In genomic region chr11:10872267-10872666, GRCm38 (mm10) we compare ENCODE assay signal across 18 mouse cellular contexts.
"Had no signal": no experiment of that assay in that cellular context is flagged by ENCODE, and none has a peak within 500 bp of the region (broad histone marks: within the 10 kb centered on the region; RNA-seq: fewer than 3 reads in every experiment).

No protein-coding gene starts in this region.

- H3K27ac ChIP-seq: liver, embryonic 14.5 days; midbrain, embryonic 10.5 days; midbrain, embryonic 12.5 days; neural tube, embryonic 12.5 days had no signal

- H3K9me3 ChIP-seq: midbrain, embryonic 10.5 days; midbrain, embryonic 12.5 days; neural tube, embryonic 12.5 days had no signal

- H3K4me2 ChIP-seq: midbrain, embryonic 12.5 days; neural tube, embryonic 12.5 days had no signal

- H3K27me3 ChIP-seq: midbrain, embryonic 12.5 days; neural tube, embryonic 12.5 days had no signal

- H3K9ac ChIP-seq: liver, embryonic 14.5 days; midbrain, embryonic 12.5 days; neural tube, embryonic 12.5 days had no signal

- H3K36me3 ChIP-seq: midbrain, embryonic 10.5 days; midbrain, embryonic 12.5 days; neural tube, embryonic 12.5 days had no signal

- DNase-seq: lung, adult 18-20 months; lung, postnatal 10 days; lung, postnatal 4 days; midbrain, embryonic 14.5 days; retina, postnatal 1 day; right cerebral cortex, adult 18-20 months; right cerebral cortex, postnatal 25 days; right cerebral cortex, postnatal 4 days; spleen, adult 18-20 months; thymus, adult 2 months; thymus, postnatal 25 days; thymus, postnatal 4 days had no signal

- H3K4me3 ChIP-seq: midbrain, embryonic 10.5 days; midbrain, embryonic 12.5 days; myocyte; neural tube, embryonic 12.5 days had no signal

- ATAC-seq: midbrain, embryonic 16.5 days had no signal

- H3K4me1 ChIP-seq: midbrain, embryonic 10.5 days; midbrain, embryonic 12.5 days; neural tube, embryonic 12.5 days had no signal
